Mouse (Mus musculus) thymus, adult 18-20 months (tissue): ENCODE results near the gene Gm48552.
A peak's percentile ranks its signal among the peaks of the same experiment; 100 is the strongest.

Experiments
- DNase-seq, 2 experiments: peaks; one replicate each; pipeline ENCODE4 v3.0.0; 2022; ENCODE audit warnings: mixed read lengths in 2 of 2

Gene Gm48552

DNA sequence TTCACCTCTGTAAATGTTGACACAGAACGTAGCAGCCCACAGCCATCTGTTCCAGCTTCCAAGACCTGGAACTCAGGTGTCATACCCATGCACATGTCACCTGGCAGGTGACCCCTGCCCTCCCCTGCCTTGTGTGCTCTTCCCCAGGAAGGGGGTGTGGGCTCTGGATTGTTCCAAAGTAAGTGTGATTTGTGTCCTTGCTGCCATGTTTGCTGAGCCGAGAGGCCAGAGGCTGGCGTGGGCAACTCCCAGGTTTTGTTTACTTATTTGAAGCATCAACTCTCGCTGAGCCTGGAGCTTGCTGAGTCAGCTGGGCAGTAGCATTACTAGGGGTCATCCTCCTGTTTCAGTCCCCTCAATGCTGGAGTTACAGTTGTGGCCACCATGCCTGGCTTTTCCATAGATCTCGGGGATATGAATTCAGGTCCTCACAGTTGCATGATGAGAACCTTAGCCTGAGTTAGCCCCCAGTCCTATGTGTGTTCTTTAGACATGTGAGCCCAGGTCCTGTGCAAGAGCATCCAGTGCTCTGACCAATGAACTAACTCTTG, at the start of gene Gm48552:
Gm48552 (plus strand) TSS at position 501 of the 551 bp plus-strand sequence.
- no peak for DNase-seq

DNA sequence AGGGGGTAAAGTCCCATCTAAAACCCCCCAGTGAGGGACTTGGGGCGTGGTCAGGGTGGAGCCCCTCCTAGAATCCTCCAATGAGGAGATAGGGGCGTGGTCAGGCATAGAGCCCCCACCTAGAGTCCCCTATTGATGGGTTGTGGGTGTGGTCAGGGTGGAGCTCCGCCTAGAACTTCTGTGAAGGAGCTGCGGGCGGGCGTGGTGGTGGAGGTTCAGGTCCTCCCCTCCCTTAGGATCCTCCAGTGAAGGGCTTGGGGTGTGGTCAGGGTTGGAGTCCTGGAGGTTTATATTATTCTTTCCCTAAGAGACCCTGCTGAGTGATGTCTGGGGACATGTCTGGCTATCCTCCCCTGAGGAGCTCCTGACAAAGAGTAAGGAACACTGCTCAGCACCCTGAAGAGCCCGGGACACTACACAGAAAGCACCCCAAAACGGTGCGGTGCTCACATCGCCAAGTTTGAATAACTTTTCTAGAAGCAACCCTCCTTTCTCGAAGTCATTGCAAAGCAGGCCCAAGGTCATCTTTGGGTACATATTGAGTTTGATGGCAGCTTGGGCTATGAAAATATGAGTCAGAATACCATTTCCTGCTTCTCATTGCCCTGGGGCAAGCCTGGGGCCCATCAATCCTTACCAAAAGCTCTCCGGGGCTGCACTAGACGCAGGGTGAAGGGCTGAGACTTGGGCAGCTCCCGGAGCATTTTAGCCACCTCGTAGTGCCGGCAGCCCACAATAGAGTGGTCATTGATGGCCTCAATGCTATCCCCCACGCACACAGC, 48.1 kb upstream of the Gm48552 start:
- no peak for DNase-seq

DNA sequence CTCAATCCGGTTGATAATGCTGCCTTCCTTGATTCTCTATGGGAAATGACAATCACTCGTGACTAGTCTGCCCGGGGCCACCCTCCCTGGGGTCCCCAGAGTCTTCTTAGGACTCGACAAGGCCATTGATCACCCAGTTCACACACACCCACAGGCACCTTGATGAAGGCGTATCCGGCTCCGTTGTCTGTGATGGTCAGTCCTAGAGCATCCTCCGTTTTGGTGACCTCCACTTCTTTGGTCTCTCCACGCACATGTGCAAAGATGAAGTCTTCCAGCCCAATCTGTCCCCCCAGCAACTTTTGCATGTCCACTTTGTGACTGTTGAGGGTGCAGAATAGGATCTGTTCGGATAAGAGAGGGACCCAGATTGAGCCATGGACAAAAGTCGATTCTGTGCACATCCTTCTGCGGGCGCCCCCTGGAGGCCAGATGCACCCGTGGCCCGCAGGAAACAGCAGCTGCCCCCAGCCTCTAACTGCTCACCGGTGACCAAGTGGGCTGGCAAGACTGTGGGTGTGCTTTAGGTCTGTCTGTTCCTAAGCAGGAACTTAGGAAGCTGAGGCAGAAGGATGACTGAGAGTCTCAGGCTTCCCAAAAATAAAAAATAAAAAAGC, 47.4 kb upstream of the Gm48552 start:
- DNase-seq = peak in 1 of 2 experiments; percentile 61

DNA sequence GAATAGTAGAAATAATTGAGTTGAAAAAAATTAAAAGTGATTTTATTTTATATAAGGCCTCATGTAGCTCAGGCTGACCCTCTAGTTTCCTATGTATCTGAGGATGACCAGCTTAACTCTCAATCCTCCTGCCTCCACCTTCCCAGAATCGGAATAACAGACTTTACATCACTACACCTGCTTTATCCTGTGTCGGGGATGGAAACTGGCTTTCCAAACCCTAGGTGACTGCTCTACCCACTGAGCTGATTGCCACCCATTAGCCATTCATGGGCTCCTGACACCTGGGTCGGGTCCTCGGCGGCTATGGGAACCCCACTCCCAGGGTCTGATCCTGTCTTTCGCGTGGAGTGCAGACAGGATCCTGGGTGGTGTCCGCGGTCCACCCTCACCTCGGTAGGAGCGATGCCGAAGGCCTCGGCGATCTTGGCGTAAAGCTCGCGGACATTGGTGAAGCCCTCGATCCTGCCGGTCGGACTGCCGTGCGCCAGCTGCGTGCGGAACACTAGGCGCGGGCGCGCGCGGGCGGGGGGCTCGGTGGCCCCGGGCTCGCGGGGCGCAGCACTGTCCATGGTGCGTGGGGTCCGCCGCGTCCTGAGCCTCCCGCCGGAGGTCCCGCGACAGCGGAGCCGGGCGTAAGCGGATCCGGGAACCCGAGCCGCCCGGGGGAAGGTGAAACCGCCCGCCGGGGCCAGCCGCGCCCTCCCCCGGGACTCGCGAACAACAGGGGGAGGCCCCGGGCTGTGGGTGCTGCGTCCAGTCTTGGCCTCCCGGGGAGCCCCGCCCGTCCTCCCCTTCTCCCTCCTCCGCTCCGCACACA, 45.9 kb upstream of the Gm48552 start, which contains the start of gene Gipc3:
Gipc3 (minus strand) TSS at position 581 of the 820 bp plus-strand sequence.
- no peak for DNase-seq

DNA sequence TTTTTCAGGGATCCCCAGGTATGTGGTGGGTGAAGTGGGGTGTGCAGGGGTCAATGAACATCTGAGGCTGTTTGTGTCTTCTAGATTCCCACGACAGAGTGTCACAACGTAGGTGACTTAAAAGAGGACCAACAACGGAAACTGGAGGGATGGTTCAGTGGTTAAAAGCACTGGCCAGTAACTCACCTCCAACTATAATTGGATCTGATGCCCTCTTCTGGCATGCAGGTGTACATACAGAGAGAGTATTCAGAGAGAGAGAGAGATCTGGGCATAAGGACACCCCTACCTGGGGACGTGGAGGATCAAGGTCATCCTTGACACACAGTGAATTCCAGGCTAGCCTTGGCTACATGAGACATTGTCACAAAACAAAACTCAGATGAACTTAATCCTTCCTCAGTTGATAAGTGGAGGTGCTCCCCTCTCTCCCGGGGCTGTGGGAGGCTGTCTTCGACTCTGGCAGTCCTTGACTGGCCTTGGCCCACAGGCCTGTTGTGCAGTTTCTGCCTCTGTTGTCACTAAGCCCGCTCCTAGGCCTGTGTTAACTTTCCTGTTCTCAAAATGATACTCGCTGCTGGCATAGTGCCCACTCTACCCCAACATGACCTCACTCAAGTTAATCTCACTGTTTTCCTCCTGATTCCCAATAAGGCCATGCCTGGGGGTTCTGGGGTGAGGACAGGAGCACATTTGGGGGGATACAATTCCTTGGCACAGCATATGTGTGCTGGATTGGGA, 44.2 kb upstream of the Gm48552 start:
- no peak for DNase-seq

DNA sequence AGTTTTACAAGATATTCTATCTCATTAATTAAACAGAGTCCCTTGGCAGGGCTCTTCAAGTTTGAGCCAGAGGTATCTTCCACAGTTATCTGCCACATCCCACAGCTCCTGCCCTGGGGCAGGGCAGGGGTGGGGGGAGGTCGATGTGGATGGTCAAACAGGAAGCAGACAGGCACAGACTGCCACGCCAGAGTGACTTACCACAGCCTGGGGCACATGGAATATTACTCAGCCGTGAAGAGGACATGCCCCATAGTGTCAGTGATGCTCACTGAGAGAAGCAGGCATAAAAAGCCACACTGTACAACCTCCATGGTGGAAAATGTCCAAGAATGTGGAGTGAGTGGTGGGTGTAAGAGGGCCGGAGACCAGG, 43.7 kb upstream of the Gm48552 start:
- DNase-seq = no peak

DNA sequence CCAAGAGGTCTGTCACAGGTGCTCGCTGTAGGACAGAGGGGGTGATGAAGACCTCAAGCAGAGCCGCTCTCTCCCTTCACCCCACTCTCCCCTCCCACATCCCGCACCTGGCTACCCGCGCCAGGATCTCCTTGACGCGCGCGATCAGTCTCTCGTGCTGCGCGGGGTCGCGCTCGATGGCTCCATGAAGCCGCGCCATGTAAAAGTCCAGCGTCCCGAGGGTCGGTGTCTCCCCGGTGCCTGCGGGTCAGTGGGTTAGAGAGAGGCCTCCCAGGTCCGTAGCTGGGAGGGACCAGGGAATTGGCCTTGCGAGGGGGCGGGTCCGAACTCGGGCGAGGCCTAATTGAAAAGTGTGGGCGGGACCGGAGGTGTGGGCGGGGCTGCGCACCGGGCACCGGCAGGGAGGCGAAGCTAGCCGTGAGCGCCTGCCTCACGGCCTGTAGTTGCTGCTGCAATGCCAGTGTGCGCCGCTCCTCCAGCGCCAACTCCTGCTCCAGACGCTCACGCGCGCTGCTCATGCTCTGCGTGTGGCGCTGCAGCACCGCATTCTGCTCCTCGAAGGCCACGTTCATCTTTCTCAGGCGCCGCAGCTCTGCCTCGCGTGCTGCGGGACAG, 42.2 kb upstream of the Gm48552 start:
- DNase-seq = no peak

DNA sequence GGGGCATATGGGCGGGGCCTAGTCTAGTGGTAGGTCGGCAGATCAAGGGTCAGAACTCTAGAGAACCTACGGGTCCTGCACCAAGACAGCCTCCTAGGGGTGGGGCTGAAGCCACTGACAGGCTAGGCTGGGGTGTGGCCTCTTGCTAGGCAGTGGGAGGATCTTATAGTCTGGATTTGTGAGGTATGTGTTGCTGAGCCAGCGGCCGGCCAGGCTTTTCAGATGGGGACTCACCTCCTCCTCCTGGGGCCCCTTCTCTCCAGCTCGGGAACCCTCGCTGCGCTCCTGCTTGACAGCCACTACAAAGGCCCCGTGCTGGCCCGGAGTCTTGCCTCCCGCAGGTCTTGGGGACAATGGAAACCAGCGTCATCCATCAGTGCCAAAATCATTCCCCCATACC, 39.7 kb upstream of the Gm48552 start:
- DNase-seq = no peak

DNA sequence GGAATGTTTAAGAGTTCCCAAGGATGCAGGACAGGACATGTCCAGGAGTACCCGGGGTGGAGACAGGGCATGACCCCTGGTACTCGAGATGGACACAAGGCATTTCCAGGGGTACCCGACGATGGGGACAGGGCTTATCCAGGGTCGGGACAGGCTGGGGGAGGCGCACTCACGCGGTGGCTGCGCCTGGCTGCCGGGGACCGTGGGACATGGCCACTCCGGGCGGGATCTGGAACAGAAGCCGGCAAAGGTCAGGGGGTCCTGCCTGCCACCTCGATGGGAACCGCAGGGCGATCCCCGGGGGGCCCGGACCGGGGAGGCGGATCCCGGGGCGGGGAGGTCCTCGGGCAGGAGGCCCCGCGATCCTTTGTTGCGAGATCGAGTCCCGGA, 38.8 kb upstream of the Gm48552 start:
- no peak for DNase-seq

DNA sequence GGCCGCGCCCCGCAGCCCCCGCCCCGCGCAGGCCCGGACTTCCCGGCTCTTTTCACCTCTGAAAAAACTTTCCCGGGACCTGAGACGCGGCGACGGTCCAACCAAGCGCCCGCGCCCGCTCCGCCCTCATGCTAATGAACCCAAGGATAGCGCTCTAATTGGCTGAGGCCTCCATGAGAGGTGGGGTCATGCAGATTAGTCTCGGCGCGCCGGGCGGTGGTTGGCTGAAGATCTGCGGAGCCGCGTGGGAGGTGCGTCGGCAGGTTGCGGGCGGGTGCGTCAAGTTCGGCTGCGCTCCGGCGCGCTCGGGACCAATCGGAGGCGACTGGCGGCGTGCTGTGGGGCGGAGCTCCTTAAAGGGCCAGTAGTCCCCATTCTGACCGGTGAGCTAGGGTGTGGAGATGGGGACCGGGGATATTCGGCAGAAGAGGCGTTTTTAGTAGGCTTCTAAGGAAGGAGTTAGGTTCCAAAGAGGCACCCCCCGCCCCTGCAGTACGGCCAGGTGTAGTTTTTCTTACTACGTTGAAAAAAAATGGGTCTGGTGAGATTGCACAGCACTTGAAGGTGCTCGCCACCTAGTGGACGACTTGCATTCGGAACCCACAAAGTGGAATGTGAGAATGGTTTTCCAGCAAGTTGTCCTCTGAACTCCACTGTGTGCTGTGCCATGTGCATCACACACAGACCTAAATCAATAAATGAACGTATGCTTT, 38.3 kb upstream of the Gm48552 start, which contains the start of gene Hmg20b:
Hmg20b (minus strand) TSS at position 130 of the 713 bp plus-strand sequence.
- peak; percentile 99 to 100 for DNase-seq

DNA sequence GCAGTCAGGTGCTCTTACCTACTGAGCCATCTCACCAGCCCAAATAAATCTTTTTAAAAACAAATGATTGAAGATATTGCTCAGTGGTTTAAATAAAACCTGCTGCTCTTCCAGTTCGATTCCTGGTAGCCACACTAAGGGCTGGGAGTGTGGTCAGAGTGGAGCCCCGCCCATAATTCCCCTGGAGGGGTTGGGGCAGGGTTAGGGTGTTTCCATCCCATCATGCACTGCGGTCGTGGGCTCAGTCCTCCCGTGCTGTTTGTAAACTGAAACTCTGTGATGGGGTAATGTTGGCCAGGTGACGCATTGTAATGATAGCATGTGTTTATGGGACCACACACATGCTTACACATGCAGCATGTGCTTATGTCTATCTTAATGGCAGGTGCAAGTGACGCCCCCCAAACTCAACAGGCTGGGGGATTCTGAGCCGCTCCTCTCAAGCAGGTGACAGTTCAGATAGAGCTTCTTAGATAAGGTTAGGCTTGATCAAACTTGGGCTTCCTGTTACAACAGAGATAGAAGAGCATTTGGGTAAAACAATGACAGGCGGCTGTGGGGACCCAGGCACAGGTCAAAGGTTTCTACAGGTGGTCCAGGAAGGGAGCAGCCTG, 37.0 kb upstream of the Gm48552 start:
- DNase-seq = peak in 1 of 2 experiments; percentile 68

DNA sequence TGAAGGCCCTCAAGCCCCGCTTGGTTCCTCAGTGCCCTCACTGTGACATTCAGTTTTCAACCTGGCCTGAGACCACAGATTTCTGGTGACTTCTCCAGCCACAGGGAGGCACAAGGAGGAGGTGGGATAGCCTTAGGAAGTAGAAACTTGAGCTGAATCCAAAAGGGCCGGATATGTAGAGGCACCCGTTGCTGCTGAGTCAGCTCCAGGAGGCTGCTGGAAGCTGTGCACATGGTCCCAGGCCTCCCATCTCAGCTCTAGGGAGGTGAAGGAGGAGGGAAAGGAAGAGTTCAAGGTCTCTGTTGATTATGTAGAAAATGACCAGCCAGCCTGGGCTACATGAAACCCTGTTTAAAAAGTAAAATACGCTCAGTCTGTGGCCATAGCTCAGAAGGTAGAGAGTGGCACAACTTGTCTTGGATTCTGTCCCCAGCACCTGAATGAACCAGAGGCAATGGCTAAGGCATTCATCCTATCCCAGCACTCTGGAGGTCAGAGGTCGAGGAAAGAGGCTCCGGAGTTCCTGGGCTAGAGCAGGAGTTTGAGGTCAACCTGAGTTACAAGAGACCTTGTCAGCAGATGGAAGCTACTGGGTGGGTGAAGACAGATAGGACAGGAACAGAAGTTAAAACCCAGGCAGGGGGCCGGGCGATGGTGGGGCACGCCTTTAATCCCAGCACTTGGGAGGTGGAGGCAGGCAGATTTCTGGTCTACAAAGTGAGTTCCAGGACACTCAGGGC, 33.9 kb upstream of the Gm48552 start:
- DNase-seq = no peak

DNA sequence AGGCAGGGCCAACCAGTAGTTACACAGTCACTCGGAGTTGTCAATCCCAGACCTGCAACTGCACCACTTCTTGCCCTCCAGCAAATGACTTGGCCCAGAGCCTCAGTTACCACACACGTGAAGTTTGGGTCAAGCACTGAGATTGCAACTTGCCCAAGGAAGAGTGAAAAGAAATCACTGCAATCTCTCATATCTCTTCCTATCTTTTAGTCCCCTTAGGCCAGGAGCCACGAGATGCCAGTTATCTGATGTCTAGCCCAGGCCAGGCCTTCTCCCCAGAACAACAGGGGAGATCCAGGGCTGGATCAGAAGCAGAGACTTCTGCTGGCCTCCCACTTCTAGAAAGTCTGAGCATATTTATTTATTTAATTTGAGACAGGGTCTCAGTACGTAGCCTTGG, 33.3 kb upstream of the Gm48552 start:
- no peak for DNase-seq

DNA sequence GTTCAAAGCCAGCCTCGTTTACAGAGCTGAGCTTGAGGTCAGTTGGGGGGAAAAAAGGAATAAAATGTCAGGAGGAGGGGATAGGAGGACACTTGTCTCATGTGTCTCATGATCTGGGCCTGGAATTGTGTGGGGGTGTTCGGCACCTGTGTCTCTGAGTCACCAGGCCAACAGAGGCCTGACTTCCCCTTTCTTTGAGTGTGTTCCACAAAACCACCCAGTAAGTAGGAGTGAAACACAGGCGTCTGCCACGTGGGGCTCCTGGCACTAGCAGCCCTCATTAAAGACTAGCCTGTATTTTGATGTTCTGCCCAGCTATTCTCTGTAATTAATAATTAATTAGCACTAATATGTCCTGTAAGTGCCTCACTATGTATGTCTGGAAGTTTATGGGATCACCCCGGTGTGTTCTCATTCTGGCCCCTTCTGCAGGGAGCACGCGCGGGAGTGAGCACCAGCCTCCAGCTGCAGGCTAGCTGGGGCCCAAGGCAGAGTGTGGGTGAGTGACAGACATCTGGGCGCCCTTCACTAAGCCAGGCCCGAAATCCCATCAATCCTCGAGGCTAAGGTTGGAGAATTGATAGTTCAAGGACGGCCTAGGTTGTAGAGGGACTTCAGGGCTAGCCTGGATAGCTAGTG, 32.3 kb upstream of the Gm48552 start:
- no peak for DNase-seq

DNA sequence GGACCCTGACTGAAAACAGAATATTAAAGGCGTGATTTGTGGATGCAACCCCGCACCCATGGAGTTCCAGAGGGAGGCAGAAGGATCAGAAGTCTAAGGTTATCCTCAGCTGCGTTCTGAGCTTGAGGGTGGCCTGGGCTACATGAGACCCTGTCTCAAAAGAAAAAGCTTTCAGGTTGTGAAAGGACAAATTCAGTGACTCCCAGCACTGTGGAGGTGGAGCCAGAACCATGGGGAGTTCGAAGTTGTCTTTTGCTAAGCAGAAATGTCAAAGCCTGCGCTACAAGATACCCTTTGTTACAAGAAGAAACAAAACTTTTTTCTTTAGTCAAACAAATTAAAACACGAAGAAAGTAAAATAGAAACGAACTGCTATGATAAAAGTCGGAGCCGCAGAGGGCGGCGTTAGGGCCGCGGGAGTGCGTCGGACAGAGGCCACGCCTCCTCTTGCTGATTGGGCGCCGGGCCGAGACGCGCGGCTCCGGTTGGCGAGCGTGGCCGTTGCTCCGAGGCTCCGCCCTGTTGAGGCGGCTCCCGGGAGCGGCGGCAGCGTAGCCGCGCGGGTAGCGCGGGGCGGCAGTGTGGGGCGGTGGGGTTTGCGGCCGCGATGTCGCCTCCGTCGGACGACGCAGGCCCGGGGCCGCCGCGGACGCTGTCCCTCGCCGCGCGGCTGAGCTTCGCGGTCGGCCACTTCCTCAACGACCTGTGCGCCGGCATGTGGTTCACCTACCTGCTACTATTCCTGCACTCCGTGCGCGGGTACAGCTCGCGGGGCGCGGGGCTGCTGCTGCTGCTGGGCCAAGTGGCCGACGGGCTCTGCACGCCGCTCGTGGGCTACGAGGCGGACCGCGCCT, 31.6 kb upstream of the Gm48552 start, which contains the start of gene Mfsd12:
Mfsd12 (plus strand) TSS at position 501 of the 854 bp plus-strand sequence.
- peak; percentile 85 to 87 for DNase-seq

DNA sequence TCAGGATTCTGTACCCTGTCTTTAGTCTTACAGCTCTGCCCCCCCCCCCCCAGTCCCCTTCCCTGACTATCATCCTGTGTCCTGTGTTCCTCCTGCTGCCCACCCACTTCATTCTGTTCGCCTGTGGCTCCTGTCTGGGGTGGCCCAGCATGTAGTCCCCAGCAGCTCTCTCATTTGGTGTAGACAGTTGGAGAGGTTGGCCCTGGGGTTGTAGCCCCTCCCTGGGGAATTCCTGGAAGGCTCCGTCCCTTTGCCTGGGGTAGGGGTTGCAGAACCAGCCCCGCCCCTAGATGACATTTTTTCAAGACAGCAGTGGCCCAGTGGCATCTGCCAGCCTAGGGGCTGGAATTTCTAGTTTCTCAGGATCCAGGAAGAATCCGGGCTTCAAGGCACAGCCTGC, 30.6 kb upstream of the Gm48552 start:
- DNase-seq = no peak

DNA sequence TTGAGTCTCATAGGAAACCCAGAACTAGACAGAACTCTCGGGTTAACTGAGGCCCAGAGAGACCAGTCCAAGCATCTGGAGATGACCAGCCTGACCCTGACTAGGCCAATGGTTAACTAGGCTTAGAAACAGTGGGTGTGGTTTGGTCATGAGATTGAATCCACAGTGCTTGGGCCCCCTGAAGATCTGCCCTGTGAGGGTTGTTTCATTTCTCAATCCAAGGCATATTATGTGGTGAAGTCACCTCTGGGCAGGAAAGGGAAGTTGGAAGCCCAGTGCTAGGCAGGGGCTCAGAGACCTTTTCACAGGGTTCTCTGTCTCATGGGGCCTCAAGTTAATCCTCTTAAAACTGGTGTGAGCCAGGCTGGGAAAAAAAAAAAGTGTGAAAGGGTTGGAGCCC, 30.0 kb upstream of the Gm48552 start:
- DNase-seq = no peak

DNA sequence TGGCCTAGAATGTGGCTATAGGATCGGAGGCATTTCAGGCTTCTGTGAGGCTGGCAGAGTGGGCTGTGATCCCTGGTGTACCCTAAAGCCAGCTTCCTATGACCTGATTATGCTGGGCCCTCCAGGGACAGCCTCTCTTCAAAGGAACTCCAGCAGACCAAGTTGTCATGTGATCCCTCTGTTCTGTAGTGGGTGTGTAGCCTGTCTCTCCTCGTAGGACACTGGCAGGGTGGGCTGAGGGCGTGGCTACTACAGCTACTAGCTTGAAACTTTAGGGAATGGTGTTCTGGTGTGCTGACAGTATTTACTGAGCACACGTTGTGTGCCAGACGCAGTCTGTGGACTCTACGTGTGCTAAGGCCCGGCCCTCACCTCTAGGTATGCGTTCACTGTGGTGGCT, 28.1 kb upstream of the Gm48552 start:
- DNase-seq = no peak
